Mouse (Mus musculus) ovary, postnatal 36 days (tissue): Measurements from ENCODE around the gene L1cam.

Experiments used
- DNase-seq: peaks from one replicate; pipeline ENCODE4 v3.0.0; 2022; ENCODE audit warnings: low spot score, mixed read lengths

L1cam gene

GRCm38 (mm10) chrX:73877014-73877413 lies 18.9 kb downstream of the L1cam start:
- DNase-seq: no peak

- DNase-seq: no peak
Observed at GRCm38 (mm10) chrX:73875881-73876280, 20.0 kb downstream of the L1cam start.

GRCm38 (mm10) chrX:73871956-73872355 lies 23.9 kb downstream of the L1cam start:
- DNase-seq: no peak

GRCm38 (mm10) chrX:73871474-73871873 lies 24.4 kb downstream of the L1cam start:
- DNase-seq: no peak

GRCm38 (mm10) chrX:73869334-73869733 lies 26.6 kb downstream of the L1cam start:
- DNase-seq: peak; percentile 13

- no peak for DNase-seq
Observed at GRCm38 (mm10) chrX:73867852-73868251, 28.1 kb downstream of the L1cam start.

GRCm38 (mm10) chrX:73867256-73867655 lies 28.6 kb downstream of the L1cam start:
- DNase-seq: no peak

- no peak for DNase-seq
Observed at GRCm38 (mm10) chrX:73864692-73865091, 31.2 kb downstream of the L1cam start.

- no peak for DNase-seq
Observed at GRCm38 (mm10) chrX:73855087-73855408, 40.9 kb downstream of the L1cam start.

GRCm38 (mm10) chrX:73854326-73855086 lies 41.4 kb downstream of the L1cam start:
- no peak for DNase-seq

GRCm38 (mm10) chrX:73836691-73837090 lies 59.2 kb downstream of the L1cam start:
- no peak for DNase-seq

GRCm38 (mm10) chrX:73835731-73836130 lies 60.2 kb downstream of the L1cam start:
- DNase-seq: no peak

- DNase-seq: peak; percentile 52
Observed at GRCm38 (mm10) chrX:73824185-73825151, 71.4 kb downstream of the L1cam start, which contains the start of gene Pdzd4. Gene Pdzd4 (minus strand): TSS chrX:73824969.

GRCm38 (mm10) chrX:73823747-73824146 lies 72.2 kb downstream of the L1cam start:
- no peak for DNase-seq

GRCm38 (mm10) chrX:73816596-73817314 lies 79.2 kb downstream of the L1cam start:
- DNase-seq: no peak

- no peak for DNase-seq
Observed at GRCm38 (mm10) chrX:73815072-73815471, 80.8 kb downstream of the L1cam start.

GRCm38 (mm10) chrX:73805814-73806213 lies 90.1 kb downstream of the L1cam start:
- DNase-seq: no peak
